Mouse (Mus musculus): Measurements from ENCODE around the gene Rfx7. TPM values are rescaled to one million over a fixed set of nuclear protein-coding genes. Genes with fewer than 3 reads are reported as not detected.

Rfx7 gene
- 10 to 100 TPM; 15.3 to 16.5 TPM for total RNA-seq (2021)

- DNase-seq = peak; percentile 73 to 78
- intact Hi-C loops (cut with DNase I) = loop anchor here (5.0 kb wide), 2 partner anchors 75 to 140 kb away; no protein-coding TSS in a partner anchor
Observed at GRCm38 (mm10) chr9:72531996-72532380, at the start of gene Rfx7. TSS of gene Rfx7 (plus strand) at chr9:72532240.

- intact Hi-C loops (cut with DNase I) = loop anchor here (5.0 kb wide), 1 partner anchor 1816 kb away; no protein-coding TSS in a partner anchor
- no peak for DNase-seq
Observed at GRCm38 (mm10) chr9:72488523-72488922, 43.5 kb upstream of the Rfx7 start.

- intact Hi-C loops (cut with DNase I) = loop anchor here (5.0 kb wide), 1 partner anchor 1817 kb away; no protein-coding TSS in a partner anchor
- DNase-seq = no peak
Observed at GRCm38 (mm10) chr9:72489131-72489530, 42.9 kb upstream of the Rfx7 start.

GRCm38 (mm10) chr9:72491559-72492193 is 40.4 kb upstream of the Rfx7 start:
- intact Hi-C loops (cut with DNase I) = no loop called here
- peak; percentile 95 to 96 for DNase-seq

- intact Hi-C loops (cut with DNase I) = no loop called here
- no peak for DNase-seq
Observed at GRCm38 (mm10) chr9:72492194-72492565, 39.9 kb upstream of the Rfx7 start, which contains the start of gene Tex9. TSS of gene Tex9 (minus strand) at chr9:72492212.

GRCm38 (mm10) chr9:72493465-72493864 is 38.6 kb upstream of the Rfx7 start:
- intact Hi-C loops (cut with DNase I) = no loop called here
- DNase-seq = no peak

GRCm38 (mm10) chr9:72493984-72494685 is 37.9 kb upstream of the Rfx7 start:
- DNase-seq = no peak
- intact Hi-C loops (cut with DNase I) = no loop called here

- intact Hi-C loops (cut with DNase I) = no loop called here
- no peak for DNase-seq
Observed at GRCm38 (mm10) chr9:72496691-72497090, 35.3 kb upstream of the Rfx7 start.

GRCm38 (mm10) chr9:72497171-72497570 is 34.9 kb upstream of the Rfx7 start:
- intact Hi-C loops (cut with DNase I) = no loop called here
- DNase-seq = no peak

- intact Hi-C loops (cut with DNase I) = no loop called here
- DNase-seq = no peak
Observed at GRCm38 (mm10) chr9:72512229-72512981, 19.6 kb upstream of the Rfx7 start.

GRCm38 (mm10) chr9:72515366-72515765 is 16.7 kb upstream of the Rfx7 start:
- intact Hi-C loops (cut with DNase I) = no loop called here

GRCm38 (mm10) chr9:72519246-72519645 is 12.8 kb upstream of the Rfx7 start:
- peak; percentile 48 to 54 for DNase-seq
- intact Hi-C loops (cut with DNase I) = no loop called here

More at GRCm38 (mm10) chr9:72515366-72515765, 16.7 kb upstream of the Rfx7 start:
- DNase-seq = no peak

- DNase-seq = no peak
- intact Hi-C loops (cut with DNase I) = no loop called here
Observed at GRCm38 (mm10) chr9:72520849-72521248, 11.2 kb upstream of the Rfx7 start.

GRCm38 (mm10) chr9:72526091-72526490 is 5.9 kb upstream of the Rfx7 start:
- intact Hi-C loops (cut with DNase I) = no loop called here
- DNase-seq = no peak

- intact Hi-C loops (cut with DNase I) = loop anchor here (5.0 kb wide), 2 partner anchors 73 to 142 kb away; no protein-coding TSS in a partner anchor
- DNase-seq = peak; percentile 89 to 93
Observed at GRCm38 (mm10) chr9:72530237-72530636, 1.8 kb upstream of the Rfx7 start.

- peak in 1 of 2 experiments; percentile 49 for DNase-seq
- intact Hi-C loops (cut with DNase I) = loop anchor here (5.0 kb wide), 2 partner anchors 74 to 141 kb away; no protein-coding TSS in a partner anchor
Observed at GRCm38 (mm10) chr9:72530824-72531223, 1.2 kb upstream of the Rfx7 start.

- intact Hi-C loops (cut with DNase I) = loop anchor here (5.0 kb wide), 2 partner anchors 74 to 141 kb away; no protein-coding TSS in a partner anchor
- DNase-seq = peak; percentile 83 to 86
Observed at GRCm38 (mm10) chr9:72531291-72531995, 597 bp upstream of the Rfx7 start.

- intact Hi-C loops (cut with DNase I) = loop anchor here (5.0 kb wide), 2 partner anchors 75 to 140 kb away; no protein-coding TSS in a partner anchor
Observed at GRCm38 (mm10) chr9:72532381-72533088, 495 bp downstream of the Rfx7 start.

GRCm38 (mm10) chr9:72533089-72533415 is 1.0 kb downstream of the Rfx7 start:
- intact Hi-C loops (cut with DNase I) = loop anchor here (5.0 kb wide), 2 partner anchors 76 to 139 kb away; no protein-coding TSS in a partner anchor
- no peak for DNase-seq

More at GRCm38 (mm10) chr9:72532381-72533088, 495 bp downstream of the Rfx7 start:
- DNase-seq = peak; percentile 63 to 68

- intact Hi-C loops (cut with DNase I) = loop anchor here (5.0 kb wide), 2 partner anchors 78 to 137 kb away; no protein-coding TSS in a partner anchor
- no peak for DNase-seq
Observed at GRCm38 (mm10) chr9:72534985-72535384, 2.9 kb downstream of the Rfx7 start.
